Mouse (Mus musculus) kidney, embryonic 15.5 days (tissue): ENCODE measurements around the gene Sipa1l2. TPM values are rescaled to one million over a fixed set of nuclear protein-coding genes. Genes with fewer than 3 reads are reported as not detected.

Source experiments
- polyA plus RNA-seq: library from polyadenylated mRNA; unstranded; fragments of >200 nt; fragmentation: Nextera tagmentation; extraction: Ambion mirVana; gene quantifications from 2 replicates; pipeline ENCODE4 v1.2.1, GENCODE M21; 2015

The Sipa1l2 gene
- polyA plus RNA-seq, 1 experiment from 2014 or later = 17.4 TPM

Other genes starting within 250 kb of the Sipa1l2 start
- gene Map10, start 100.0 kb upstream of the Sipa1l2 start, polyA plus RNA-seq = 6.1 and 7.1 TPM in 2 replicates
- gene Ntpcr, start 160.2 kb upstream of the Sipa1l2 start, polyA plus RNA-seq = 23.1 and 28.7 TPM in 2 replicates